Mouse (Mus musculus): ENCODE results near the gene Tenm2. TPM values are rescaled to one million over a fixed set of nuclear protein-coding genes. Genes with fewer than 3 reads are reported as not detected.

Tenm2 gene
- polyA plus RNA-seq, 1 experiment from 2014 or later: 1.2 TPM

- H3K9ac ChIP-seq: no peak overlapping the region
- no peak overlapping the region for H3K27ac ChIP-seq (replicated peaks)
- ATAC-seq (ENCODE audit: extremely low read depth, insufficient number of reproducible peaks, low FRiP score, low TSS enrichment): no peak
- no peaks in the 10 kb centered on the region for H3K9me3 ChIP-seq
- H3K4me1 ChIP-seq: peaks cover 12% of the 10 kb centered on the region
- WGBS: 10% methylated on average over 9 of the region's 9 CpGs
- H3K4me3 ChIP-seq: peak overlapping the region; percentile 11; the same call in 1 of the 2 replicates
- no peaks in the 10 kb centered on the region for H3K27me3 ChIP-seq (replicated peaks)
- H3K36me3 ChIP-seq: no peaks in the 10 kb centered on the region
- peak overlapping the region; percentile 55 for H3K4me2 ChIP-seq
Measured at GRCm38 (mm10) chr11:36153011-36153410, 1082.8 kb downstream of the Tenm2 start.

DNA sequence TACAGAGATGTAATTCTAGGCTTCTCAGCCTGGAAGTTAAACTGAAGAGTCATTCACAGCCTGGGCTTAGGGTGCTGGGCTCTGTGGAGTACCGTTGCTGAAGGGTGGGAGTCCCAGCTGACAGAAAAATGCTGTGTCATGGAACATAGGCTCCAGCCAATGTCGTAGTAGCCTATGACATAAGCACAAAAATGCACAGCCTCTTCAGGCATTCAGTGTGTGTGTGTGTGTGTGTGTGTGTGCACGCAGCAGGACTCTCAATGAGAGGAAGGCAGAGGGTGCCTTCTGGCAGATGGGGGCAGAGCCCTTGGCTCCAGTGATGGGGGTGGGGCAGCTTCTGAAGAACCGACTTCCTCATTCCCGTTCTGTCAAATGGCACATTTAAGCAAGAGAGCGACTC is 1083.5 kb downstream of the Tenm2 start:
- Histone ChIP-seq H3K4me1 (peaks cover 12% of the 10 kb centered on the region), H3K4me3 (no peak overlapping the region), H3K9me3 (no peaks in the 10 kb centered on the region), H3K4me2 (peak overlapping the region; percentile 55), H3K27ac (replicated peaks) (no peak overlapping the region), H3K36me3 (no peaks in the 10 kb centered on the region), H3K27me3 (replicated peaks) (no peaks in the 10 kb centered on the region), H3K9ac (no peak overlapping the region)
- no peak for ATAC-seq (ENCODE audit: extremely low read depth, insufficient number of reproducible peaks, low FRiP score, low TSS enrichment)
- WGBS: 7% methylated on average over 6 of the region's 6 CpGs

GRCm38 (mm10) chr11:36149092-36149491 is 1086.7 kb downstream of the Tenm2 start:
- H3K9ac ChIP-seq: no peak overlapping the region
- no peak overlapping the region for H3K4me3 ChIP-seq
- no peak overlapping the region for H3K27ac ChIP-seq (replicated peaks)
- no peak overlapping the region for H3K4me2 ChIP-seq
- H3K4me1 ChIP-seq: peaks cover 14% of the 10 kb centered on the region
- H3K9me3 ChIP-seq: no peaks in the 10 kb centered on the region
- no peak for ATAC-seq (ENCODE audit: extremely low read depth, insufficient number of reproducible peaks, low FRiP score, low TSS enrichment)
- 78% methylated on average over 3 of the region's 3 CpGs for WGBS
- no peaks in the 10 kb centered on the region for H3K36me3 ChIP-seq
- H3K27me3 ChIP-seq (replicated peaks): no peaks in the 10 kb centered on the region

DNA sequence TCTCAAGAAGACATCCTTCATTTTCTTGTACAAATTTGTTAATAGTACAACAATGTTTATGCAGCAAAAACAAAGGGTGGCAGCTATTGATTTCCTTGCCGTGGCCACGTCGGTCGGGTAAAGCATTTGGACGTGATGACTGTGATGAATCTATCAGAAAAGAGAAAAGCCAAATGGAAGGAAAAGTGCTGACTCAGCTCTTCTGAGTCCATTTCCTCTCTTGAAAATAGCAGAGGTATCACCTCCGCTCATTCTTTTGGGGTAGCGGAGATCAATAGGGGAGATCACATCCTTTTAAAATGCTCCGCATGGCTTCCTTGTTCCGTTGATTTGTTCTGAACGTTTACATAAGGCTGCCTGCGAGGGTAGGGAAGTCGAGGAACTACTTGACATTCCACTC is 1090.7 kb downstream of the Tenm2 start:
- ATAC-seq (ENCODE audit: extremely low read depth, insufficient number of reproducible peaks, low FRiP score, low TSS enrichment): no peak
- Histone ChIP-seq H3K4me1 (0 out of 2 replicates have a peak, but pooled peaks cover 3% of the 10 kb centered on the region), H3K9ac (no peak overlapping the region)

GRCm38 (mm10) chr11:36140411-36140810 is 1095.4 kb downstream of the Tenm2 start:
- Histone ChIP-seq H3K4me3 (no peak overlapping the region), H3K27ac (replicated peaks) (no peak overlapping the region), H3K27me3 (replicated peaks) (no peaks in the 10 kb centered on the region), H3K4me2 (no peak overlapping the region), H3K9me3 (no peaks in the 10 kb centered on the region), H3K4me1 (no peaks in the 10 kb centered on the region), H3K36me3 (no peaks in the 10 kb centered on the region), H3K9ac (no peak overlapping the region)
- 78% methylated on average over 10 of the region's 10 CpGs for WGBS
- ATAC-seq (ENCODE audit: extremely low read depth, insufficient number of reproducible peaks, low FRiP score, low TSS enrichment): no peak

More for the DNA sequence above, 1090.7 kb downstream of the Tenm2 start:
- H3K36me3 ChIP-seq: no peaks in the 10 kb centered on the region
- no peak overlapping the region for H3K27ac ChIP-seq (replicated peaks)
- H3K4me2 ChIP-seq: no peak overlapping the region
- no peaks in the 10 kb centered on the region for H3K27me3 ChIP-seq (replicated peaks)
- 73% methylated on average over 12 of the region's 12 CpGs for WGBS
- no peak overlapping the region for H3K4me3 ChIP-seq
- no peaks in the 10 kb centered on the region for H3K9me3 ChIP-seq

GRCm38 (mm10) chr11:36139521-36139920 is 1096.2 kb downstream of the Tenm2 start:
- no peak overlapping the region for H3K9ac ChIP-seq
- H3K27me3 ChIP-seq (replicated peaks): no peaks in the 10 kb centered on the region
- no peak overlapping the region for H3K27ac ChIP-seq (replicated peaks)
- no peaks in the 10 kb centered on the region for H3K36me3 ChIP-seq
- 69% methylated on average over 16 of the region's 16 CpGs for WGBS
- no peak for ATAC-seq (ENCODE audit: extremely low read depth, insufficient number of reproducible peaks, low FRiP score, low TSS enrichment)
- H3K9me3 ChIP-seq: no peaks in the 10 kb centered on the region
- H3K4me3 ChIP-seq: no peak overlapping the region
- H3K4me1 ChIP-seq: no peaks in the 10 kb centered on the region
- H3K4me2 ChIP-seq: no peak overlapping the region

DNA sequence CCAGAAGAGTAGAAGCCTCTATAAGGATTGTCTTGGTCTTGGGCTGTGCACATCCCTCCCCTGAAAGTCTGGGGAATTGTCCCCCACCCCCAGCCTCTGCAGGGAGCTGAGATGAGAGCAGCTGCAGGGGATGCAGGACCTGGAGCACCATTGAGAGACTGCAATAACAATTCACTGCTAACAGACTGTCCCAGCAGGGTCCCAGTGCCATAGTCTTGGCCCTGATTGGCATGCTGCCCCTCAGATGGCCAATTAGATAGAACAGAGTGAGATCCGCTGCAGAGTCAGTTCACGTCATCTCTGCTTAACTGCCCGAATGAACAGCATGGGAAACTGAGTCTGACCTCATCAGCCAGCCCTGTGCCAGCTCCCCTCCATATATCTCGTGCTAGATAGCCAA is 1097.9 kb downstream of the Tenm2 start:
- Histone ChIP-seq H3K9me3 (no peaks in the 10 kb centered on the region), H3K36me3 (no peaks in the 10 kb centered on the region), H3K27me3 (replicated peaks) (no peaks in the 10 kb centered on the region), H3K27ac (replicated peaks) (no peak overlapping the region), H3K4me2 (no peak overlapping the region), H3K9ac (no peak overlapping the region), H3K4me3 (no peak overlapping the region), H3K4me1 (no peaks in the 10 kb centered on the region)
- ATAC-seq (ENCODE audit: extremely low read depth, insufficient number of reproducible peaks, low FRiP score, low TSS enrichment): no peak
- WGBS: 67% methylated on average over 4 of the region's 4 CpGs

- Histone ChIP-seq H3K4me3 (no peak overlapping the region), H3K27me3 (replicated peaks) (no peaks in the 10 kb centered on the region), H3K36me3 (no peaks in the 10 kb centered on the region), H3K9ac (no peak overlapping the region), H3K4me2 (no peak overlapping the region), H3K9me3 (no peaks in the 10 kb centered on the region), H3K4me1 (no peaks in the 10 kb centered on the region), H3K27ac (replicated peaks) (no peak overlapping the region)
- no peak for ATAC-seq (ENCODE audit: extremely low read depth, insufficient number of reproducible peaks, low FRiP score, low TSS enrichment)
- WGBS: 77% methylated on average over 6 of the region's 6 CpGs
Measured at GRCm38 (mm10) chr11:36137276-36137675, 1098.5 kb downstream of the Tenm2 start.

DNA sequence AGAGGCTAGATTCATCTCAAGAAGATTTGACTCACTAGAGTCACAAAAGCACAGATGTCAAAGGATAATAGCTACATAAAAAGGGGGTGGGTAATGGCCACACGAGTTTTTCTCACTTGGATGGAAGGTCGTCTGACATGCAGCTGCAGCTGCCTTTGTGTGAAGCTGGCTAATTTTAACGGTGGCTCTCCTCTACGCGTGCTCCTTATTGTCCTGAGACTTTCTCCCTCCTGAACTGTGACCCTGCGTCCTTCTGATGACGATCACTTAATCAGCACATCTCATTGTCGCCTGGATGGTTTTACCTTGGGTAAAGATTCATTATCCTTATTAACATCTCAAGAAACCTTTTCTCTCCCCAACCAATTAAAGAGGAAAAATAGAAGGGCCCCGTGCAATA is 1101.1 kb downstream of the Tenm2 start:
- H3K27me3 ChIP-seq (replicated peaks): no peaks in the 10 kb centered on the region
- H3K4me2 ChIP-seq: no peak overlapping the region
- no peak overlapping the region for H3K9ac ChIP-seq
- no peaks in the 10 kb centered on the region for H3K36me3 ChIP-seq
- H3K4me3 ChIP-seq: no peak overlapping the region
- H3K9me3 ChIP-seq: no peaks in the 10 kb centered on the region
- WGBS: 70% methylated on average over 9 of the region's 9 CpGs
- no peaks in the 10 kb centered on the region for H3K4me1 ChIP-seq
- no peak overlapping the region for H3K27ac ChIP-seq (replicated peaks)
- ATAC-seq (ENCODE audit: extremely low read depth, insufficient number of reproducible peaks, low FRiP score, low TSS enrichment): no peak

GRCm38 (mm10) chr11:36123275-36123674 is 1112.5 kb downstream of the Tenm2 start:
- Histone ChIP-seq H3K27me3 (replicated peaks) (no peaks in the 10 kb centered on the region), H3K4me2 (no peak overlapping the region), H3K36me3 (no peaks in the 10 kb centered on the region), H3K9me3 (no peaks in the 10 kb centered on the region), H3K4me1 (no peaks in the 10 kb centered on the region), H3K27ac (replicated peaks) (no peak overlapping the region), H3K9ac (no peak overlapping the region), H3K4me3 (no peak overlapping the region)
- no peak for ATAC-seq (ENCODE audit: extremely low read depth, insufficient number of reproducible peaks, low FRiP score, low TSS enrichment)
- WGBS: 74% methylated on average over 2 of the region's 2 CpGs

GRCm38 (mm10) chr11:36121410-36121929 is 1114.3 kb downstream of the Tenm2 start:
- no peak overlapping the region for H3K4me2 ChIP-seq
- H3K27ac ChIP-seq (replicated peaks): no peak overlapping the region

GRCm38 (mm10) chr11:36120591-36121409 is 1115.0 kb downstream of the Tenm2 start:
- Histone ChIP-seq H3K4me3 (no peak overlapping the region), H3K36me3 (no peaks in the 10 kb centered on the region), H3K4me1 (no peaks in the 10 kb centered on the region), H3K9me3 (no peaks in the 10 kb centered on the region), H3K9ac (no peak overlapping the region), H3K27ac (replicated peaks) (no peak overlapping the region), H3K27me3 (replicated peaks) (no peaks in the 10 kb centered on the region), H3K4me2 (no peak overlapping the region)
- no peak for ATAC-seq (ENCODE audit: extremely low read depth, insufficient number of reproducible peaks, low FRiP score, low TSS enrichment)
- 59% methylated on average over 7 of the region's 7 CpGs for WGBS

More at GRCm38 (mm10) chr11:36121410-36121929, 1114.3 kb downstream of the Tenm2 start:
- Histone ChIP-seq H3K9ac (no peak overlapping the region), H3K36me3 (no peaks in the 10 kb centered on the region), H3K9me3 (no peaks in the 10 kb centered on the region), H3K4me1 (no peaks in the 10 kb centered on the region), H3K4me3 (no peak overlapping the region), H3K27me3 (replicated peaks) (no peaks in the 10 kb centered on the region)
- WGBS: 73% methylated on average over 8 of the region's 8 CpGs
- no peak for ATAC-seq (ENCODE audit: extremely low read depth, insufficient number of reproducible peaks, low FRiP score, low TSS enrichment)
